Mouse (Mus musculus) cerebellum, adult (tissue): ENCODE data around the gene Zfp58.
"Not testable (repeated sequence)": the region's sequence is repeated elsewhere in the genome, so short reads cannot be mapped to it uniquely, and the experiment has no call there.

Experiments
- ATAC-seq: cut with Nextera tagmentation; 2 replicates; pipeline ENCODE4 v1.9.2; 2017; ENCODE audit warnings: mild to moderate bottlenecking, moderate library complexity, mixed read lengths; ENCODE audit not compliant: insufficient number of reproducible peaks, low FRiP score, low TSS enrichment

The Zfp58 gene

GRCm38 (mm10) chr13:67500084-67500719, at the start of gene Zfp58:
Gene Zfp58 (minus strand): TSS chr13:67500555.
- peak; percentile 99 for ATAC-seq

GRCm38 (mm10) chr13:67545941-67546340, 45.6 kb upstream of the Zfp58 start:
- ATAC-seq: no peak

DNA sequence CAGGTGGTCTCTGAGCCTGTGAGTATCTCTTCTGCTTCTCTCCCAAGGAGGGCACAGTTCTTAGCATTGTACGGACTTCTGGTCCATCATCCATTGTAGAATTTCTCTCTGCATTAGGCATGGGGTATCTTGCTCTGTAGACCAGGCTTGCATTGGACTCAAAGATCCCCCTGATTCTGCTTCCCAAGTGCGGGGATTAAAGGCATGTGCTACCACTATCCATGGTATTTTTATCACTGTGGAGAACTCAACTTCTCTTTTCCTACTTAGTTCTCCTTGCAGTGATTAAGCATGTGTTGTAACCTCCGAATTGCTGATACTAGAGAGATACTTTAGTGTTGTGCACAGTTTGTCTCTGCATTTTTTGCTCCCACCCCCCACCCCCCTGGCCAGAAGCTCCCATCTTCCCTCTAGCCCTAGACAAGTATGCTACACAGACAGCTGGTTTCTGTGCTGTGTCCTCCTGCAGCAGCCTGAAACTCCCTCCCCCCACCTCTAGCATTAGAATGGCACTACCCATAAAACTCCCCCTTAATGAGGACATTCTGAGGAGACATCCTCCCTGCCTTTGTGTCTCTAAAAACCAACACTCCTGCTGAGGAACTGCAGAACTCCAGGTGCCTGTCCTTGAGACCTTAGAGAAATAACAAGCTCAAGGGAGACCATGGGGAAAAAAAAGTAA, 26.8 kb upstream of the Zfp58 start:
- no peak for ATAC-seq

DNA sequence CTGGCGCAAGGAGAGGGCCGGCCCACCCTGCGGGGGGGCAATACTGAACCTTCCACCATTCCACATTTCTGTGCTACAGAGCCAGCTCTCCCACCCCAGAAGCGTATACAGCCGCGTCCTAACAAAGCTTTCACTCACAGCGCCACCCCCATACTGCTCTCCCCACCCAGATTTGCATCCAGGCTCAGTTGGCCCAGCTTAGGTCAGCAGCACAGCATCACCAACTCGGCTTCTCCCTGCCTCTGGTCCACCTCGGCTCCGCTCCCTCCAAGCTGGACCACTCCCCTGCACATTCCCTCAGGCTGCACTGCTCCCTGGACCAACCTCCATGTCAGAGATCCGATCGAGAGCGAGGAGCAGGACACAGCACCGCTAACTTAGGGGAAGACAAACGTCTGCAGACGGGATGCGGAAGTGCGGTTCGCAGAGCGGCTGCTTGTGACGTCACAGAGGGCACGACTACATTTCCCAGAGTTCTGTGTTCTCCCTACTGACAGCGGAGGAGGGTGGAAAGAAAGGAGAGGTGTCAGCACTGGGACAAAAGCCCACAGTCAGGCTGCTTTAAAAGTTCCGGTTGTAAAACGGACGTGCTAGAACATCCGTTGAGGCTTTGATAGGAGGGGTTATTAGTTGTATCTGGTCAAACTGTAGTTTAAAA, 25.5 kb upstream of the Zfp58 start, which contains the start of the genes Gm26965 and Zfp87:
Gm26965 (minus strand) TSS at position 399 of the 658 bp plus-strand sequence.
Zfp87 (minus strand) TSS at position 425 of the 658 bp plus-strand sequence.
- ATAC-seq: peak; percentile 99

GRCm38 (mm10) chr13:67500908-67501307, 553 bp upstream of the Zfp58 start:
- no peak for ATAC-seq

DNA sequence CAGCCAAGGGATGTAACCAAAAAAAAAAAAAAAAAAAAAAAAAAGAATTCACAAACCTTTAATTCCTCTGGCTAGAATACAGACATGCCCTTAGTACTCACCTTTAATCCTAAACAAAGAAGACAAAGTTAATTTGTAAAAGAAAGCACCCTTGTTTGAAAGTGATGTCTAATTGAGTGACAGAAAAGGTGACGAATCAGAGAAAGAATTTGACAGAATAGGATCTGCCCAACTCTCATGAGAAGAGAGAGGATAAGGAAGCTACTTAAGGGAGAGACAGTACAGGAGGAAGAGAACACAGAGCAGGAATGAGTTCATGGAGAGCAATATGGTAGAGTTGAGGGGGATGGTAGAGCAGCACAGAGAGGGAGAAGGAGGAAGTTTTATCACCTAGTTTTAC, 4.7 kb downstream of the Zfp58 start:
- ATAC-seq: no peak

GRCm38 (mm10) chr13:67484424-67484811, 15.9 kb downstream of the Zfp58 start:
- ATAC-seq: peak; percentile 27; the same call in 1 of the 2 replicates

DNA sequence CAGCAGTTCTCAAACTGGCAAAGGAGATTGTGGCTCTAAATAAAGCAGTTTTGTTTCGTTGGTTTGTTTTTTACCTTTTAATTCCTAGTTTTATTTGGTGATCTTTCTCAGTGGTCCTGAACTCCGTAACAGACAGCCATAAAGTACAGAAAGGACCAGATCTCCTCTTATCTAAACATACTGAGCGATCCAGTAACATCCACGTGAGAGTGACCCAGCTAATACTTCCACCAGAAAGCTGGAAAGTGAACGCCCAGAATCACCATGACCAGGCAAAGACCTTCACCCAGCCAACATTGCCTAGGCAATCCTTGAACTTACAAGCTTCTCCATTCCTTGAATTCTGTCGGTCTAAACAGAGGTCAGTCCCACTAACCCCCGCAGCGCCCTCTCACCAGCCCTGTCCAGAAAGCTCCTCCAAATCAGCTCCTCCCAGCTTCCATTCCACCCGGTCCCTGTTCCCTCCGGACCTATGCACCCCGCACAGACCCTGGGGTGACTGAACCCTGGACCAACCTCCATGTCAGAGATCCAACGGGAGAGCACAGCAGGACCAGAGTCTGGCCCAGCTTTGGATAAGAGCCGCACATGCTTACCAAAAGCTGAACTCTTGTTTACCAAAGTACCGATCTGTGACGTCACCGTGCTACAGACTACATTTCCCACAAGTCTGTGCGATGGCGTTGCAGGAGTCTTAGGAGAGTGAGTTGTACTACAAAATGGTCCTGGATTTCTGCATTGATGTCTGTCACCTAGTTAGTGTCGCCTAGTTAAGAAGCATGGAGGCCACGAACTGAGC, 16.5 kb downstream of the Zfp58 start, which contains the start of gene Zfp874b:
Zfp874b (minus strand) TSS at position 634 of the 799 bp plus-strand sequence.
- ATAC-seq: peak; percentile 96

GRCm38 (mm10) chr13:67481528-67481927, 18.8 kb downstream of the Zfp58 start:
- no peak for ATAC-seq

DNA sequence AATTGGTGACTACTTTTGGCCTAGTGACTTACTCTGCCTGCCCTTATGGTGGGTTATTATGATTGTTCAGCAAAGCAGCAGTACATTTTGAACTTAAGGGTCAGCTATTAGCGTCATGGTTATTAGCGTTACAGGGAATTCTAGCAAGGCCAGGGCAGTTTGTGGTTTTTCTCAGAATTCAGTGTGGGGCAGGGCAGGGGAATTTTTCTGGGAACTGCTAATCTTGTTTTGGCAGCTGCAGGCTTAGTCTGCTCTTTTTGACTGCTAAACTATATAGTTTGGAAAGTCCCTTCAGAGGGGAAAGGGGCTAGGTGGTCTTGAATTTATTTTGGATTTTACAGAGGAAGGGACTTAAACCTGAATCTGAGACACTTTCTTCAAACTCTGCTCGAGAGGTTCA, 31.1 kb downstream of the Zfp58 start:
- ATAC-seq: no peak

DNA sequence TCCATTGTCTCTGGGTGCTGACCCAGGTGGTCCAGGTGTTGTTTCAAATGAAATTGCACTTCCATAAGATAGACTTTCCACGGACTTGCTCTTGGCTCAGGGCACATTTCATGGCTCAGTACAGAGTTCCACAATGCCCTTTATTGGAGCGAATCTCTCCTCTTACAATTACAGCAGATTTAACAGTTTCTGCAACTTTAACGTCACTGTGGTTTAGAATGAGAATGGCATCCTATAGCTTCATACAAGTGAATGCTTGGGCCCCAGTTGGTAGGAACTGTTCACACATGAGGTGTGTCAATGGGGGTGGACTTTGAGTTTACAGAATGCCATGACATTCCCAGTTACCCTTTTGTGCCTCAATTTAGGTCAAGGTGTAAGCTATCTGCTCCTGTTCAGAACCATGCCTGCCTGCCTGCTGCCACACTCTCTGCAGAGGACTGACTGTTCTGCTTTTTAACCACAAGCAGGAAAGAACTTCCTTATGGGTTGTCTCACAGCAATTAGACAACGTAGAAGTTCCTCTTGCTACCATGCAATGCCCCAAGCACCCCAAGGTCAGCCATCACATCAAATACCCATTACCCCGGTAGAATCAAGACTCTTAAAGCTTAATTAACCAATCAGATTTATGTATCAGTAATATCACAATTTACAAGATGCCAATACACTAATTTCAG, 36.7 kb downstream of the Zfp58 start:
- ATAC-seq: not testable (repeated sequence)

DNA sequence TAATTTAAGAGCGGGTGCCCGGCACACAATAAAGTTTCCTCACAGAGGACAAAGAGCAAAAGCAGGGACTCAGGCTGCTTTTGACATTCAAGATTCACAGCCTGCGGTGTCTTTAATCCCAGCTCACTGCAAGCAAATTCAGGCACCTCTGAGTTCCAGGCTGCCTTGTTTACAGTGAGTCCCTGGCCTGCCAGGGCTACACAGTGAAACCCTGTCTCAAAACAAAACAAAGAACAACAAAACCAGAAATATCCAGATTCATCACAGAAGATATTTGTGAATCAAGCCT, 48.4 kb downstream of the Zfp58 start:
- no peak for ATAC-seq

DNA sequence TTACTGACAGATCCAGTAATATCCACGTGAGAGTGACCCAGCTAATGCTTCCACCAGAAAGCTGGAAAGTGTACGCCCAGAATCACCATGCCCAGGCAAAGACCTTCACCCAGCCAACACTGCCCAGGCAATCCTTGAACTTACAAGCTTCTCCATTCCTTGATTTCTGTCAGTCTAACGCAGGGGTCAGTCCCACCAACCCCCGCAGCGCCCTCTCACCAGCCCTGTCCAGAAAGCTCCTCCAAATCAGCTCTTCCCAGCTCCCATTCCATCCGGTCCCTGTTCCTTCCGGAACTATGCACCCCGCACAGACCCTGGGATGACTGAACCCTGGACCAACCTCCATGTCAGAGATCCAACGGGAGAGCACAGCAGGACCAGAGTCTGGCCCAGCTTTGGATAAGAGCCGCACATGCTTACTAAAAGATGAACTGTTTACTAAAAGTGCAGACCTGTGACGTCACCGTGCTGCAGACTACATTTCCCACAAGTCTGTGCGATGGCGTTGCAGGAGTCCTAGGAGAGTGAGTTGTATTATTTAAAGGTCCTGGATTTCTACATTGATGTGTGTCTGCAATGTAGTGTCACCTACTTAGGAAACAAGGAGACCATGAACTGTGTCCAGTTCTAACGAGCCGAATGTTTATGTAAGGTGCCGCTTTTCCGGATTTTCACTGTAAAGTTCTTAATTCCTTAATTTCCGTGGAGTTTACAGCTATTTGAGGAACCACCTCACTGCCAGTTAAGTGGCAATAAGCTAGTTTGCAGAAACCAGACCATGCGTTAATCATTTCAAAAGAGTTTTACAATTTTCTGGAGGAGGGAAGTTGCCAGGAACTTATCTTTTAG, 49.0 kb downstream of the Zfp58 start, which contains the start of gene Zfp874a:
Zfp874a (minus strand) TSS at position 453 of the 849 bp plus-strand sequence.
- ATAC-seq: peak; percentile 97
